Mouse (Mus musculus): ENCODE data around the gene Ascc2.
"Not testable (repeated sequence)": the region's sequence is repeated elsewhere in the genome, so short reads cannot be mapped to it uniquely, and the experiment has no call there.

Ascc2 gene

DNA sequence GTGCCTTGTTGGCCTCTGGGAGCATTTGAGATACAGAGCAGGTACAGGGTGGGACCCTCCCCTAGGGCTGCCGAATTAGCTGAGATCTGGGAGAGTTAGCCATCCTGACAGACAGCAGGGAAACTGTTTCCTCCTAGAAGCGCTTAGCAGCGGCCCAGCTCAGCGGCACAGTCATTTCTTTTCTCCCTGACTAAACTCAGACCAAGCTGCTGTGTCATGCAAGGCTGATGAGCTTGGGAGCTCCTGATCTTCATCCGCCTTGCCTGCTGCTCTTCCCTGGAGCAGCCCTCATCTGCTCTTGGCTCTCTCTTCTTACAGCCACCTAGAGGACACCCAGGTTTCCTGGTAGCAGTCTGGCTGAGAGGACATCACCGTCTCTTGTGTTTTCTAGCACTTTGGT is 46.6 kb downstream of the Ascc2 start:
- no peak for DNase-seq (ENCODE audit: low spot score in 2 of 2)

- no peak for DNase-seq (ENCODE audit: low spot score in 2 of 2)
These were observed 47.5 kb downstream of the Ascc2 start for GRCm38 (mm10) chr11:4685071-4685470.

GRCm38 (mm10) chr11:4685510-4685909 is 48.0 kb downstream of the Ascc2 start:
- DNase-seq (ENCODE audit: low spot score in 2 of 2): no peak

DNA sequence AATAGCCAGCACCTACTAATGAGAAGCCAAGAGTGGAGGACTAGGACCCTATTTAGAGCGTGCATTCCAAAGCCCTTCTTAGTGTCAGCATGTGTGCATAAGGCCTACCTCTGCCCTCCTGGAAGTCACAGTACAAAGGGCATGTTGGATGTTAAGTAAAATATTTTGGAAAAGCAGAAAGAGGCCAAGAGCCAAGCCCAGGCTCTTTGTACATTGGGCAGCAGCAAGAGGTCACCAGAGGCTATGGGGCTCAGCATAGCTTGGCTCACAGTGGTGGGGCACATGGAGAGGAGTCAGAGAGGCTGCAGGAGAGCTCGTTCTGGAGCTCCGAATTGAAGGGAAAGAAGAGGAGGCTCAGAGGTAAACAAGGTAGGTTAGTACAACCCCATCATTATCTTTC is 49.5 kb downstream of the Ascc2 start:
- no peak for DNase-seq (ENCODE audit: low spot score in 2 of 2)

DNA sequence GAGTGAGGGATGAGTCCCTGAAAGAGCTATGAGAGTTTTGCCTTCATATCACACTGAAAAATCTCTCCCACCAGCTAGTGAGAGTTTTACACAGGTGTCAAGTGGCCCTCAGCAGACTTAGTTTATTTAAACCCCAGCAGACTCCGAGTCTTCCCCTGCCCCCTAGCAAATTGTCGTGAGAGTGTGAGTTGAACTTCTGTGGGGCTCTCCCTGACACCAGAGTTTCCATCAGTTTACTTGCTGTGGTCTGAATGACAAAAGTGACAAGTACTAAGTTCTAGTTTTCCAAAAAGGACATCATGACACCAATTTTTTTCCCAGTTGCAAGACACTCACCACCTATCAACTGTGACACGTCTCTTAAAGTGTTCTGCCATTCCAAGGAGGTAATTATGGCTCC is 50.3 kb downstream of the Ascc2 start:
- DNase-seq (ENCODE audit: low spot score in 2 of 2): no peak

DNA sequence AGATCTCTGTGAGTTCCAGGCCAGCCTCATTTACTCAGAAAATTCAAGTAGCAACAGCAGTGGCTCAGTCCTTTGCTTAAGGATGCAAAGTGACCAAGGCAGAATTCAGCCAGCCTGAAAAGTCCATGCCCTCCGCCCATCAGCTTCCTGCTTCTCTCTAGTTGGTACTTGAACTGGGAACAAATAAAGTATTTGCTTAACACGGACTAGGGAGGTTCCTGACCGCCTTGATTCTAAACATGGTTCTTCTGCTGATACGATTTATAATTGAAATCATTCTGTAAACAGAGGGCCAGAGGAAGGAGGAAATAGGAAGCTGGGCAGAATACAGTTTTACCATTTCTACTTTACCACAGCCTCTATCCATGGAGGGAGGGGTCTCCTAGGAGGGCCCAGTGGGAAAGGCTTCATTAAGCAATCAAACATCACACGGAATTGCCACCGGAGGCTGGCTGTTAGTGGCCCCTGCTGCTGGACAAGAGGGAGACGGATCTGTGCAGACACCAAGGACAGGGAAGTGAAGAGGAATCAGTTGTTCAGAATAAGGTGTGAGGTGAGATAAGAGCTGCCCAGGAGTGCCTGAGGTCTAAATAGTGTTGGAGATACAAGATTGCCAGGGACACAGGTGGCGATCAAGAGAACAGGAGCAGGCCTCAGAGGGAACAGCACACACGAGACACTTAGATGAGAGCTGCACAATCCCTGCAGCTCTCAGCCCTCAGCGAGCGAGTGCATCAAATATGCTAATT is 51.3 kb downstream of the Ascc2 start:
- DNase-seq (ENCODE audit: low spot score in 2 of 2): no peak

GRCm38 (mm10) chr11:4690353-4690752 is 52.8 kb downstream of the Ascc2 start:
- DNase-seq (ENCODE audit: low spot score in 2 of 2): no peak

GRCm38 (mm10) chr11:4691213-4691612 is 53.7 kb downstream of the Ascc2 start:
- no peak for DNase-seq (ENCODE audit: low spot score in 2 of 2)

DNA sequence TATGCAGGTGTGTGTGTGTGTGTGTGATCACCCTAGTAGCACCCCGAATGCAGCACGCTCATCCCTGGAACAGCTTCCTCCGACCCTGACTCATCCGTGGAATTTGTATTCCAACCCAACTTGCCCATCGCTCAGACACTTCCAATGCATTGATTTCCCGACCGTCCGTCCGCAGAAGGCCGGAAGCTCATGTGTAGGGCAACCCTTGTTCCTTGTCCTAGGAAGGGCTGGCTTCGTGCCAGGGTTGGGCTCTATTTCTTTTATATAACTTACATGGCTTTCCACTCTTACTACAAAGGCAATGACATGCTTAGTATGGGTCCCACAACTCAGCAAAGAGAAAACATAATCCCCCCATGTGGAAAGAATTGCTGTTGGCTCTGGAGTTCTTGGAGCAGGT is 54.6 kb downstream of the Ascc2 start:
- DNase-seq (ENCODE audit: low spot score in 2 of 2): no peak

DNA sequence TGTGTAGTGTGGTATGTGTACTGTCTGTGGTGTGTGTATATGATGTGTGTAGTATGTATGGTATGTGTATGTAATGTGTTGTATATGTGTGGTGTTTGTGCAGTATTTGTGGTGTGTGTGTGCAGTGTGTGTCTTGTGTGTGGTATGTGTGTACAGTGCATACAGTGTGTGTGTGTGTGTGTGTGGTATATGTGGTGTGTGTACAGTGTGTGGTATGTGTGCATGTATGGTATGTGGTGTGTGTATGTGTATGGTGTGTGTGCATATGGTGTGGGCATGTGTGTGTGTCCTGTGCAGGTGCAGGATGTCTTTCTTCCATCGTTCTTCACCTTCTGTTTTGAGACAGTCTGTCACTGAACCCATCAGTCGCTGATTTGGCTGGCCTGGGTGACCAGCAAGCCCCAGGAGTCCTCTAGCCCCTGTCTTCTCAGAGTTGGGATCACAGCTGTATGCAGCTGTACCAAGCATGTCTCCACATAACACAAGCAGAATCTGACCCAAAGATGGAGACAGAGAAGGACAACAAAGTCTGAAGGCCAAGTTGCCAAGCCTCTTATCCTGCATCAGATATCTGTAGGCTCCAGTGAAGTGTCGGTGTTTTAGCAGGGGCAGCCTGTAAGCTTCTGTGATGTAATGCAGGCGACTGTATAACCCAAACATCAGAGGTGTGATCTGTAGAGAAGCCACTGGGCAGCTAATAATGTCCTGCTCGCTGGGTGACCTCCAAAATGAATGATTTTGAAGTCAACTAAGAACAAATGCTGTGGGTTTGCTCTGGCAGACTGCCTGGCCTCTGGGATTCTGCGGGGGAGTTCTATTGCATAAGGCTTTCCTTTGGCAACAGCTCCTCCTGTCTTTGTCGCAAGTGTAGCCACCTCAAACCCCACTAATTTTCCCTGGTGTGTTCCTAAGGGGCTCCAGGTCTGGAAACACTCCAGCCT is 59.8 kb downstream of the Ascc2 start:
- DNase-seq (ENCODE audit: low spot score in 2 of 2): peak; percentile 68 to 75

GRCm38 (mm10) chr11:4700726-4701125 is 63.2 kb downstream of the Ascc2 start:
- no peak for DNase-seq (ENCODE audit: low spot score in 2 of 2)

GRCm38 (mm10) chr11:4703688-4704071 is 66.1 kb downstream of the Ascc2 start:
- no peak for DNase-seq (ENCODE audit: low spot score in 2 of 2)

- peak; percentile 95 for DNase-seq (ENCODE audit: low spot score in 2 of 2)
These were observed 66.8 kb downstream of the Ascc2 start, which contains the start of the genes Uqcr10 and Zmat5 for GRCm38 (mm10) chr11:4704072-4704964. TSS of gene Uqcr10 (minus strand) at chr11:4704342. TSS of gene Zmat5 (plus strand) at chr11:4704678.

DNA sequence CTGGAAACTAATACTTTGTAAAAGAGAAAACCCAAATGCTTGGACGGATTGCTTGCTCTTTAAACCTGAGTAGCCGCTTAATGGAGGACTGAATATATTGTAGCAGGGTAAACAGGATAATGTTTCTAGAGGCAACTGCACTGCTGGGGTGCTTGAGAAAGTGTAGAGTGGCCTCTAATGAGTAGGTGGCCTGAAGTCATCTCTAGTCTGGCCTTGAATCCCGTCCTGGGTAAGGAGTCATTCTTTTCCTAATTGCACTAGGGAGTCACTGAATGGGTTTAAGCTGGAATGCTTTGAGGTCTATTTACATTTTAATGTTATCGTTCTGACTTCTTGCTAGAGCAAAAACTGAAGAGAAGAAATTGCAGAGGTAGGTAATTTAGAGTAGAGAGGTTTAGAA is 67.6 kb downstream of the Ascc2 start:
- no peak for DNase-seq (ENCODE audit: low spot score in 2 of 2)

DNA sequence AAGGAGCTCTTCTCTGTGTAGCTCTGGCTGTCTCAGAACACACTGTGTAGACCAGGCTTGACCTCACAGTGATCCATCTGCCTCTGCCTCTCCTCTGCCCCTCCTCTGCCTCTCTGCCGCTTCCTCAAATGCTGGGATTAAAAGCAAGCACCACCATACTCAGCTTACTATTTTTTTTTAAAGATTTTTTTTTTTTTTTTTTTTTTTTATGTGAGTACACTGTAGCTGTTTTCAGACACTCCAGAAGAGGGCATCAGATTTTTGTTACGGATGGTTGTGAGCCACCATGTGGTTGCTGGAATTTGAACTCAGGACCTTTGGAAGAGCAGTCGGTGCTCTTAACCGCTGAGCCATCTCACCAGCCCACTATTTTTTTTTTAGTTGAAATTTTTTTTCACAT is 72.6 kb downstream of the Ascc2 start:
- DNase-seq (ENCODE audit: low spot score in 2 of 2): not testable (repeated sequence)

DNA sequence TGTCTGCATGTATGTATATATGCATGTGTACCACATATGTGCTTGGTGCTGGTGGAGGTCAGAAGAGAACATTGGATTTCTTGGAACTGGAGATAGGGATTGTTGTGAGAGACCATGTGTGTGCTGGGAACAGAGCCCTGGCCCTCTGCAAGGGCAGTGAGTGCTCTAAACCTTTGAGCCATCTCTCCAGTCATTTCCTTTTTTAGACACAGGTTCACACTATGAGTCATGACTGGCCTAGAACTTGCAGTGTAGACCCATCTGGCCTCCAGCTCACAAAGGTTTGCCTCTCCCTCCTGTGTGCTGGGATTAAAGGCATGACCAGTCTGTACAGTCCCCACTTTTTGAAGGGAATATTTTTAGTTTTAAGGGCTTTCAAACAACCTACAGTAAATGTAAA is 75.3 kb downstream of the Ascc2 start:
- no peak for DNase-seq (ENCODE audit: low spot score in 2 of 2)

DNA sequence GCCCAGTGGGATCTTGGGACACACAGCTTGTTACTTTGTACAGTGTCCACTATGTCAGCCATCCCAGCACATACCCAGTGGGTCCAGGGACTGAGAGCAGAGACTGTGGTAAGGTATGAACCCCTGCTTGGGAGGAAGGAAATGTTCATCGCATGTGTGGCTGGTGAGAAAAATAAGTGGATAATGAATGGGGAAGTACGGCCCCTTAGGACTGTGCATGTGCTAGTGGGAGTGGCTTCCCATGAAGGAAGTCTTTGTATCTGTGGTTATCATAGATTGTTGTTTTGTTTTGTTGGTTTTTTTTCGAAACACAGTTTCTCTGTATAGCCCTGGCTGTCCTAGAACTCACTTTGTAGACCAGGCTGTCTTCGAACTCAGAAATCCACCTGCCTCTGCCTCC is 77.2 kb downstream of the Ascc2 start:
- DNase-seq (ENCODE audit: low spot score in 2 of 2): no peak

DNA sequence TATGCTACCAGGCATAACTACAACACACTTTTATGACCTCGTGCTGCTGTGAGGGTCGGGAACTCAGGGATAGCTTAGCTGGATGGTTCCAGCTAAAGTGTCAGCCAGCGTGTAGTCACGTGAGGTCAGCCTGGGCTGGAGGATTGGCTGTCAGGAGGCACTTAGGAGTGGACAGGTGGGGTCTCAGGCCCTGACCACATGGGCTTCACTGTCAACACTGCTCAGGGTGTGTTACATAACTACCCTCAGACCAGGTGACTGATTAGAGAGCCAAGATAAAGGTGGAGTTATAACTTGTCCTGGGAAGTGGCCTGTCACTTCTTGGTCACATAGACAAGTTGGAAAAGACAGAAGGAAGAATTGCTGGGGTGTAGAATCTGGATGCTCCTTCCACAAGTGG is 78.0 kb downstream of the Ascc2 start:
- DNase-seq (ENCODE audit: low spot score in 2 of 2): no peak

DNA sequence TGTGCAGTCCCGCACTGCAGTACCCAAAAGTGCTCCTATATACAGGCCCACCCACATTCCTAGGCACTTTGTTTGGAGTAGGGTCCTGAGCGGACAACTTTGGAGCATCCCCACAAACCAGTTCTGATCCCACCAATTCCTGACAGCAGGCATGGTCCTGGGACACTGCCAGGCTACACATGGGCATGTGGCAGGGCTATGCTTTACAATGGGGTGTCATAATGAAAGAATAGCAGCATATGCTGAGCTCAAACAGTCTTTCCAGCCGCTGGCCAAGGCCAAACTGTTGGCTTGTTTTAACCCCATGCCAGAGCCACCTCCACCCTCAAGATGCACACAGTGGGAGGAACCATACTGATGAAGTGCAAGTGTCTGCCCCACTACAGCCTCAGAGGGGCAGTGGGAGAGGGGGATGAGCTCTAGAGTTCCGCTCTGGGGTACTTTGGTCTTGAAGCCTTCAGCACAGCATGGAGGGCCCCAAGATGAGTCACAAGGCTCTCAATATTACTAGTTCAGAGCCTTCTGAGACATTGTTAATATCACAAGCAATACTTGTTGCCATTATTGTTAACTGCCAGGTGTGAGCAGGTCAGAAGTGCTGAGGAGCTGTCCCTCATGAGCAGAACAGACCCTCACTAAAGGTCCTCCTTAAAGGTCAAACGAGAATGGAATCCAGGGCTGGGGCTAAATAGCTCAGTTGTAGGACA is 79.1 kb downstream of the Ascc2 start:
- no peak for DNase-seq (ENCODE audit: low spot score in 2 of 2)

DNA sequence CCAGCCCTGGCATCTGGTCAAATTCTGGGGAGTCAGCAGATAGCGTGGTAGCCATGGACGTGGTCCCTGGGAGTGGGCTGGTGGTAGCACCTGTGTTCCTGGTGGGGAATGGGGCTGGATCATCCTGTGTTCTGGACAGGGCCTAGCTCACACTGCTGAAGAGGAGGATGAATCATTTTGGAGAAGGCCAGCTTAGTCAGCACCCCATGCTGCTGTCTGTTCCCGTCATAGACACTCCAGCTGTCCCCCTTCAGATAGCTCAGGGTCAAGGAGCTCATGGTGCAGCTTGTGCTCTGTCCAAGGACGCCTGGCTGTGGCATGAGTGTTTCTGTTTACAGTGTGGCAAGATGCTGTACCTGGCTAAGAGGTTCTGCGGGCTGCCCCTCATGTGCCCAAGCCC is 81.0 kb downstream of the Ascc2 start:
- DNase-seq (ENCODE audit: low spot score in 2 of 2): no peak

DNA sequence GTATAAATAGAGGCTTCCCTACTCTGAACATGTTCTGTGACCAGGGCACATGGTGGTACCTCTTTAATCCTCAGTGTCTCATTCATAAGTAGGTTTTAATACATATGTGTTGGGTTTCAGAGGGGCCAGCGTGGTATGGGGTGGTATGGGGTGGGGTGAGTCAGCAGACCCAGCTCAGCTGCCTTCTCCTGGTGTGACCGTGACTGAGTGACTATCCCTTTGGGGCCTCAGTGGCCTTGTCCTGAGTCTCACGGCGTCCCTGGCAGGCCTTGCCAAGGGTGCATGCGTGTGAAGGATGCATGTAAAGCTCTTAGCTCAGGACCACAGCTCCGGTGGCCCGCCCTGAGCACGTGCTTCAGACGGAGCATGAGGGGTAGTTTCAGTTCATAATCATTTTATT is 82.4 kb downstream of the Ascc2 start:
- no peak for DNase-seq (ENCODE audit: low spot score in 2 of 2)
